Mouse (Mus musculus) midbrain, embryonic 11.5 days (tissue): ENCODE measurements around the gene Rere. TPM values are rescaled to one million over a fixed set of nuclear protein-coding genes. Genes with fewer than 3 reads are reported as not detected.

Experiments used
- ATAC-seq: fragments of 200-750 bp; cut with Nextera tagmentation; 2 replicates; pipeline ENCODE4 v1.8.0; 2017; ENCODE audit warnings: moderate TSS enrichment, moderate library complexity; ENCODE audit not compliant: low FRiP score
- DNase-seq: peaks from one replicate; pipeline ENCODE4 v3.0.0; 2015; ENCODE audit warnings: low spot score; ENCODE audit errors: missing footprints
- H3K27ac ChIP-seq: fragments of 300-500 bp; sonication (generic); 2 replicates; pipeline ENCODE4 v1.5.1; 2014; ENCODE audit warnings: low read depth, low read length
- H3K27me3 ChIP-seq: fragments of 300-500 bp; sonication (generic); 2 replicates; pipeline ENCODE4 v1.6.1; 2014; ENCODE audit warnings: mild to moderate bottlenecking, low read length, moderate library complexity, mixed read lengths; ENCODE audit not compliant: control insufficient read depth, insufficient read depth
- H3K36me3 ChIP-seq: fragments of 300-500 bp; sonication (generic); 2 replicates; pipeline ENCODE4 v1.6.1; 2014; ENCODE audit warnings: mild to moderate bottlenecking, low read length, moderate library complexity, mixed read lengths; ENCODE audit not compliant: control insufficient read depth, insufficient read depth
- H3K4me1 ChIP-seq: fragments of 300-500 bp; sonication (generic); 2 replicates; pipeline ENCODE4 v1.6.1; 2014; ENCODE audit warnings: low read length; ENCODE audit not compliant: control insufficient read depth, insufficient read depth
- H3K4me2 ChIP-seq: fragments of 300-500 bp; sonication (generic); 2 replicates; pipeline ENCODE4 v1.6.1; 2014; ENCODE audit warnings: mild to moderate bottlenecking, moderate library complexity
- H3K4me3 ChIP-seq: fragments of 300-500 bp; sonication (generic); 2 replicates; pipeline ENCODE4 v1.5.1; 2014; ENCODE audit warnings: low read depth, low read length
- H3K9ac ChIP-seq: fragments of 300-500 bp; sonication (generic); 2 replicates; pipeline ENCODE4 v1.6.1; 2014; ENCODE audit warnings: low read length
- H3K9me3 ChIP-seq: fragments of 300-500 bp; sonication (generic); 2 replicates; pipeline ENCODE4 v1.6.1; 2016; ENCODE audit warnings: low read length; ENCODE audit not compliant: control insufficient read depth
- WGBS: fragments of 180-500 bp; shearing (Covaris S2); extraction: QIAGEN DNeasy Blood & Tissue Kit; methylation state at CpG from one replicate; pipeline ENCODE4 v1.1.7; 2014; 5-methylcytosine and 5-hydroxymethylcytosine counted together
- polyA plus RNA-seq: library from polyadenylated mRNA; unstranded; fragments of >200 nt; fragmentation: Nextera tagmentation; extraction: Ambion mirVana; gene quantifications from 2 replicates; pipeline ENCODE4 v1.2.1, GENCODE M21; 2014

Rere gene
- polyA plus RNA-seq = 34.2 and 36.8 TPM in 2 replicates

- peaks cover 13% of the 10 kb centered on the region for H3K4me1 ChIP-seq
- H3K36me3 ChIP-seq = no peaks in the 10 kb centered on the region
- peak; percentile 100 for DNase-seq
- H3K9ac ChIP-seq = peak within 1 kb of the TSS; percentile 85
- peak within 1 kb of the TSS; percentile 75 for H3K4me3 ChIP-seq
- H3K27ac ChIP-seq = peak within 1 kb of the TSS; percentile 97
- no peaks in the 10 kb centered on the region for H3K27me3 ChIP-seq
- under 1% methylated on average over 60 of the region's 60 CpGs for WGBS
- peak within 1 kb of the TSS; percentile 73 for H3K4me2 ChIP-seq
- no peaks in the 10 kb centered on the region for H3K9me3 ChIP-seq
- ATAC-seq = peak; percentile 98
Measured at GRCm38 (mm10) chr4:150281018-150281761, at the start of gene Rere. TSS of gene Rere (plus strand) at chr4:150281646.

- no peak for DNase-seq
- no peak overlapping the region for H3K4me3 ChIP-seq
- WGBS = 51% methylated on average over 8 of the region's 8 CpGs
Measured at GRCm38 (mm10) chr4:150231871-150232270, 49.6 kb upstream of the Rere start.

GRCm38 (mm10) chr4:150234599-150235327 is 46.7 kb upstream of the Rere start:
- DNase-seq (no peak), ATAC-seq (no peak)
- Histone ChIP-seq H3K36me3 (no peaks in the 10 kb centered on the region), H3K9ac (peak overlapping the region; percentile 21; the same call in 1 of the 2 replicates), H3K4me2 (no peak overlapping the region), H3K27ac (peak overlapping the region; percentile 37; the same call in 1 of the 2 replicates), H3K9me3 (no peaks in the 10 kb centered on the region), H3K27me3 (no peaks in the 10 kb centered on the region), H3K4me3 (no peak overlapping the region), H3K4me1 (peaks cover 24% of the 10 kb centered on the region)
- 52% methylated on average over 8 of the region's 8 CpGs for WGBS

More at GRCm38 (mm10) chr4:150231871-150232270, 49.6 kb upstream of the Rere start:
- no peak for ATAC-seq
- Histone ChIP-seq H3K4me1 (peaks cover 21% of the 10 kb centered on the region), H3K27ac (no peak overlapping the region), H3K9me3 (no peaks in the 10 kb centered on the region), H3K9ac (no peak overlapping the region), H3K36me3 (no peaks in the 10 kb centered on the region), H3K4me2 (no peak overlapping the region), H3K27me3 (no peaks in the 10 kb centered on the region)

- peaks cover 21% of the 10 kb centered on the region for H3K4me1 ChIP-seq
- H3K9ac ChIP-seq = no peak overlapping the region
- H3K9me3 ChIP-seq = no peaks in the 10 kb centered on the region
- no peak overlapping the region for H3K27ac ChIP-seq
- DNase-seq (no peak), ATAC-seq (no peak)
- no peak overlapping the region for H3K4me2 ChIP-seq
- 81% methylated on average over 4 of the region's 4 CpGs for WGBS
- no peaks in the 10 kb centered on the region for H3K27me3 ChIP-seq
- H3K4me3 ChIP-seq = no peak overlapping the region
- no peaks in the 10 kb centered on the region for H3K36me3 ChIP-seq
Measured at GRCm38 (mm10) chr4:150235585-150235984, 45.9 kb upstream of the Rere start.

GRCm38 (mm10) chr4:150236031-150236430 is 45.4 kb upstream of the Rere start:
- Histone ChIP-seq H3K4me3 (peak overlapping the region; percentile 85), H3K9me3 (no peaks in the 10 kb centered on the region), H3K27me3 (no peaks in the 10 kb centered on the region), H3K4me2 (peak overlapping the region; percentile 68), H3K36me3 (peaks cover 2% of the 10 kb centered on the region), H3K4me1 (peaks cover 17% of the 10 kb centered on the region), H3K9ac (peak overlapping the region; percentile 88), H3K27ac (peak overlapping the region; percentile 97)
- DNase-seq (no peak), ATAC-seq (no peak)
- 85% methylated on average over 8 of the region's 8 CpGs for WGBS

- Histone ChIP-seq H3K4me3 (peak within 1 kb of the TSS; percentile 85), H3K27me3 (no peaks in the 10 kb centered on the region), H3K9ac (peak within 1 kb of the TSS; percentile 88), H3K9me3 (no peaks in the 10 kb centered on the region), H3K27ac (peak within 1 kb of the TSS; percentile 97), H3K36me3 (peaks cover 10% of the 10 kb centered on the region), H3K4me1 (peaks cover 17% of the 10 kb centered on the region), H3K4me2 (peak within 1 kb of the TSS; percentile 68)
- under 1% methylated on average over 78 of the region's 78 CpGs for WGBS
- ATAC-seq (peak; percentile 98), DNase-seq (peak; percentile 100)
Measured at GRCm38 (mm10) chr4:150236521-150237481, 44.6 kb upstream of the Rere start, which contains the start of gene Eno1. TSS of gene Eno1 (plus strand) at chr4:150236721.

GRCm38 (mm10) chr4:150237636-150238361 is 43.6 kb upstream of the Rere start:
- DNase-seq = peak; percentile 92

More at GRCm38 (mm10) chr4:150237636-150238361, 43.6 kb upstream of the Rere start:
- Histone ChIP-seq H3K4me1 (peaks cover 20% of the 10 kb centered on the region), H3K4me3 (peak overlapping the region; percentile 85), H3K27me3 (no peaks in the 10 kb centered on the region), H3K9me3 (no peaks in the 10 kb centered on the region), H3K36me3 (peaks cover 17% of the 10 kb centered on the region), H3K4me2 (peak overlapping the region; percentile 68), H3K27ac (peak overlapping the region; percentile 97), H3K9ac (peak overlapping the region; percentile 88)
- no peak for ATAC-seq
- WGBS = under 1% methylated on average over 21 of the region's 21 CpGs
